Mouse (Mus musculus): ENCODE results near the gene Best2.
A peak's percentile ranks its signal among the peaks of the same experiment; 100 is the strongest.

Gene Best2

DNA sequence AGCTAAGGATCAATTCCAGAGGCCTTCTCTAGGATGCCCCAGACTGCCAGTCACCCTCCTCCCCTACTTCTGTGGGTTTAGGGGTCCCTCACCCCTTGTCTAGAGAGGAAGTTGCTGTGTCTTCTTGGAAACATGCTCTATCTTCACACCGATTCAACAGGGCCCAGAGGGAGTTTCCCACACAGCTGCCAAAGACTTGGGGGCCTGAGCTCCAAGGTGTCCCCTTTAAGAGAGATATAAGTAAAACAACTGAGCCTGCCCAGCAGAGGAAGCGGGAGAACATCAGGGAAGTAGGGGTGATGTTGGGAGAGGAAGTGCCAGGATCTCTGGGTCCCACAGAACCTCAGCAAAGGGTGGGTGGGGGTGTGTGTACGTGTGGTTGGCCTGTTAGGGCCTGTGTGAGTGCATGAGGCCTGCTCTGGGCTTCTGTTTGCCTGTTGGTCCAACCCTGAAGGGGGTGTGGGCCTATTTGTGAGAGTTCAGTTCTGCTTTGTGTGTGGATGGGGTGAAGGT lies 31.8 kb downstream of the Best2 start:
- no peak for DNase-seq (ENCODE audit: low read depth, low spot score)

GRCm38 (mm10) chr8:84981644-84982498 lies 32.5 kb downstream of the Best2 start:
- no peak for DNase-seq (ENCODE audit: low read depth, low spot score)

- DNase-seq (ENCODE audit: low read depth, low spot score), result no peak
Measured at GRCm38 (mm10) chr8:84980622-84981358, 33.5 kb downstream of the Best2 start.

GRCm38 (mm10) chr8:84979599-84980421 lies 34.5 kb downstream of the Best2 start:
- peak; percentile 99 for DNase-seq (ENCODE audit: low read depth, low spot score)

DNA sequence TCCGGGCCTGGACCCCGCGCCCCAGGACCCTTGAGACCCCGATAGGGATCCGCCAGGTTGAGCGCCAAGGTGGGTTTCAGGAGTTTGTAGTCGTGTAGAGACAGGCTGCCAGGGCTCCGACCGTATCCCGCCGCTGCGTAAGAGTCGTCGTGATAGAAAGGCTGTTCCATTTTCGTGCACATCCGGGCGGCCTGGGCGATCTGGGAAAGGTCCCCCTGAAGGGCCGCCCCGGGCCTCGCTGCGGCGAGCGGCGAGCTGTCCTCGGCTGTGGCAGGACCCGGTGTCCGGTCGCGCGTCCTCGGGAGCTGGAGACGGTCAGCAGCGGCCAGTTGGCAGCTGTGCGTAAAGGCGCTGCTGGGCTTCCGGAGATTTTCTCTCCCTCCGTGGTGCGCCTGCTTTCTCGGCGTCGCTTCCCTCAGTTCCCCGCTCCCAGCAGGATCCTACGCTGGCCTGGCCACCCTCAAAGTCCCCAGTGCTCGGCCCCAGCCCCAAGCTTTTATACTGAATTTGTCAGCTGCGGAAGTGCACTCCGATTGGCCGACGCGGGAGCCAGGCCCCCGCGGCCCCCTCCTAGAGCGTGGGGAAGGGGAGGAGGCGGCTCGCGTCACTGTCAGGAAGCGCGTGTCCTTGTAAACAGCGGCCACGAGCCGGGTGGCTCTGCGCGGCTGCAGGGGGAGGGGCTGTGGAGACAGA lies 35.9 kb downstream of the Best2 start, which contains the start of gene Junb:
Junb (minus strand) TSS at position 471 of the 693 bp plus-strand sequence.
- peak; percentile 94 for DNase-seq (ENCODE audit: low read depth, low spot score)

DNA sequence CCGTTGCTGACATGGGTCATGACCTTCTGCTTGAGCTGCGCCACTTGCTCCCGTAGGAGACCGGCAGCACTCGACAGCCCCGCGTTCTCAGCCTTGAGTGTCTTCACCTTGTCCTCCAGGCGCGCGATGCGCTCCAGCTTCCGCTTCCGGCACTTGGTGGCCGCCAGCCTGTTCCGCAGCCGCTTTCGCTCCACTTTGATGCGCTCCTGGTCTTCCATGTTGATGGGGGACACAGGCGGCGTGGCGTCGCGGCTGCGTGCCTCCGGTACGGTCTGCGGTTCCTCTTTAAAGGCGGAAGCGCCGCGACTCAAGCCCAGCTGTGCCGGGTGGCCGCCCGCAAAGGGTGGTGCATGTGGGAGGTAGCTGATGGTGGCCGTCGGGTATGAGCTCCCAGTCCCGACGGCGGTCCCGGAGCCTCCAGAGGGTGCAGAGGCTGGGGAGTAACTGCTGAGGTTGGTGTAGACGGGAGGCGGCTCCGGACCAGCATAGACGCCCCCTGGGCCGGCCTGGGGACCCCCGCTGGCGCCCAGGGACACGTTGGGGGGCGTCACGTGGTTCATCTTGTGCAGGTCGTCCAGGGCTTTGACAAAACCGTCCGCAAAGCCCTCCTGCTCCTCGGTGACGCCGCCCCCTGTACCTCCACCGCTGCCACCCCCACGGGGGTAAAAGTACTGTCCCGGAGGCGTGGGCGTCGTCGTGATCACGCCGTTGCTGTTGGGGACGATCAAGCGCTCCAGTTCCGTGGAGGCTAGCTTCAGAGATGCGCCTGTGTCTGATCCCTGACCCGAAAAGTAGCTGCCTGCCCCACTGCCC lies 36.7 kb downstream of the Best2 start:
- peak; percentile 74 for DNase-seq (ENCODE audit: low read depth, low spot score)

DNA sequence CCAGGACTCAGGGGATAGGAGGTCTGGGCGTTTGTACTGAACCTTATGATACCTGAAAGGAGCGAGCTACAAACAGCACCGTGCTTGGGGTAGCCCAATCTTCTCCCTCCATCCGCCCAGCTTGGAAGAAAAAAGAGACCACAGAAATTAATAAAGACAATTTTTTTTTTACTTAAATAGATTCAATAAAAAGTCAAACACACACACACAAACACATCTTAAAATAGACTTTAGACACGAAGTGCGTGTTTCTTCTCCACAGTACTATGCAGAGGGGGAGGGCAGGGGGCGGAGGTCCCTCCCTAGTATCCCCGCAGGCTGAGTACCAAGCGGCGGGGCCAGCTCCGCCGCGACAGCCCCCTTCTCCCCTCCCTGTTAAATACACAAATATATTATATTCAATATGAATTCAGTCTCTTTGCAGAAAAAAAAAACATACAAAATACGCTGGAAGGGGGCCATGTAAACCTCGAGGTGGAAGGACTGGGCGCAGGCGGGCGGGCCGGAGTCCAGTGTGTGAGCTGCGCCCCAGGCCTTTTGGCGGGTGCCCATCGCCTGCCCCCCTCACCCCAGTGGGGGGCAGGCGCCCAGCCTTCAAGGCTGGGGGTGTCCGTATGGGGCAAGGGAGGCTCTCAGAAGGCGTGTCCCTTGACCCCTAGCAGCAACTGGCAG lies 37.4 kb downstream of the Best2 start:
- DNase-seq (ENCODE audit: low read depth, low spot score), result no peak

- peak; percentile 96 for DNase-seq (ENCODE audit: low read depth, low spot score)
Measured at GRCm38 (mm10) chr8:84976031-84976762, 38.1 kb downstream of the Best2 start.

- peak; percentile 81 for DNase-seq (ENCODE audit: low read depth, low spot score)
Measured at GRCm38 (mm10) chr8:84975434-84975833, 38.9 kb downstream of the Best2 start.

DNA sequence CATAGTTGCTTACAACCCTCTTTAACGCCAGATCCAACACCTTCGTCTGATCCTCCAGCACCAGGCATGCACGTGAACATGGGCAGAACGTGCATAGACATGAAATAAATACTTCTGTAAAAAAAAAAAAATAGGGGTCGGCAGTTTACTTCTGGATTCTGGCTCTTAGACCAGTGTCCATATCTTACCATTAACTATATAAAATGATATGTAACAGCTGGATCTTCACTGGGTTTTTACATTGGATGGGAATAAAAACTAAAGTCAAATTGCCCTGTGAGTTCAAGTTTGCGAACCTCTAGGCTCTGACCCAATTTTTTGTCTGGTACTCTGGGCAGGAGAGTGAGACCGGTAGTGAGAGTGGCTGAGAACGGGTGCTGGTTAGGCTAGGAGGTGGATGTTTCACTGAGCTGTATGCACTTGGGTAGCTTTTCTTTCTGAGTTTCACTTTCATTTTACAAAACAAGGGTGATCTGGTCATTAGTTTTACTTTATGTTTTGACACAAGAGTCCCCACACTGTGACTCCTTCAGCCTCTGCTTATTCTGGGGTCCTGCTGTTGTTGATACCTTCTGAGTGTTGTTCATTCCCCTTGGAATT lies 39.7 kb downstream of the Best2 start:
- no peak for DNase-seq (ENCODE audit: low read depth, low spot score)

DNA sequence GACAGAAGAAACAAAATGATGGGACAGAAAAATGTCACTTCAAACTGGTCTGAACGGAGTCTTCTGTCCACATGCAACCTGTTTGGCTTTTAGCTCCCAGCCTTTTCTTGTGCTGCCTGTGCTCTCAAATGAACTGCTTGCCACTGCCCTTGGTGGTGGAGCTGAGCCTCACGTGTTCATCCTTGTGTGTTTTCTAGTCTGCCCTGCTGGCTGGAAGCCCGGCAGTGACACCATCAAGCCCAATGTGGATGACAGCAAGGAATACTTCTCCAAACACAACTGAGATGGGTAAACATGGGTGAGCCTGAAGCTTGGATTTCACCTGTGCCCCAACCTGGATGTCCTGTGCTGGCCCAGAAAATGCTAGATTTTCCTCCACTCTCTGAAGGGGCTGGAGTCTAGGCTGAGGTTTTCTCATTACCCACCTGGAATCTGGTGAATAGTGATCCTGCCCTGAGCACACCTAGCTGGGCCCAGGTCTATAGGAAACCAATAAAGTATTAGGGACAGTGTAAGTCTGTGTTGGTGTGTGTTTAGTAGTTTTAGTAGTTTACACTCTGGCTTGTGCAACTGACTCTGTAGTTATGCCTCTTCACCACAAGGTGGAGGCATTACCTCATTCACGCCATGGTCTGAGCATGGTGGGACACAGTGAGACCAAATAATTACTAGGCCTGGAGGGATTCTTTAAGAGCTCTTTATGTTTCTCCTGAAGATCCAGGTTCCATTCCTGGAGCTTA lies 40.4 kb downstream of the Best2 start:
- peak; percentile 83 for DNase-seq (ENCODE audit: low read depth, low spot score)

GRCm38 (mm10) chr8:84973079-84973478 lies 41.3 kb downstream of the Best2 start:
- DNase-seq (ENCODE audit: low read depth, low spot score), result no peak

DNA sequence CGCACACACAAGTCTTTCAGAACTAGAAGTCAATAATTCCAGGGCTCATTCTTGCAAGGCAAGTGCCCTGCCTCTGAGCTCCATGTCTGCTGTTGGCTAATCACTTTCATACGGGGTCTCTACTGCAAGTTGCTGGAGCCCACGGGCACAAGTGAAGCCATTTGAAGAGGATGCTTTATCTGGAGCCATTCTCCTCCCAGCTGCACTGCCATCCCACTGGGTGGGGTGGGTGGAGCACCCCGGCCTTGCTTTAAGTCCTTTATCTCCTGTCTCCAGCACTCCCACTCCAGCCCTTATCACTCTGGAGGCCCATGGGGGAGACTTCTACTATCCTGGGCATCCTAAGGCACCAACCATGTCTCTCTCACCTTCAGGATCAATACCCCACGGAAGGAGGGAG lies 43.4 kb downstream of the Best2 start:
- no peak for DNase-seq (ENCODE audit: low read depth, low spot score)

GRCm38 (mm10) chr8:84970135-84970790 lies 44.1 kb downstream of the Best2 start:
- DNase-seq (ENCODE audit: low read depth, low spot score), result peak; percentile 32

DNA sequence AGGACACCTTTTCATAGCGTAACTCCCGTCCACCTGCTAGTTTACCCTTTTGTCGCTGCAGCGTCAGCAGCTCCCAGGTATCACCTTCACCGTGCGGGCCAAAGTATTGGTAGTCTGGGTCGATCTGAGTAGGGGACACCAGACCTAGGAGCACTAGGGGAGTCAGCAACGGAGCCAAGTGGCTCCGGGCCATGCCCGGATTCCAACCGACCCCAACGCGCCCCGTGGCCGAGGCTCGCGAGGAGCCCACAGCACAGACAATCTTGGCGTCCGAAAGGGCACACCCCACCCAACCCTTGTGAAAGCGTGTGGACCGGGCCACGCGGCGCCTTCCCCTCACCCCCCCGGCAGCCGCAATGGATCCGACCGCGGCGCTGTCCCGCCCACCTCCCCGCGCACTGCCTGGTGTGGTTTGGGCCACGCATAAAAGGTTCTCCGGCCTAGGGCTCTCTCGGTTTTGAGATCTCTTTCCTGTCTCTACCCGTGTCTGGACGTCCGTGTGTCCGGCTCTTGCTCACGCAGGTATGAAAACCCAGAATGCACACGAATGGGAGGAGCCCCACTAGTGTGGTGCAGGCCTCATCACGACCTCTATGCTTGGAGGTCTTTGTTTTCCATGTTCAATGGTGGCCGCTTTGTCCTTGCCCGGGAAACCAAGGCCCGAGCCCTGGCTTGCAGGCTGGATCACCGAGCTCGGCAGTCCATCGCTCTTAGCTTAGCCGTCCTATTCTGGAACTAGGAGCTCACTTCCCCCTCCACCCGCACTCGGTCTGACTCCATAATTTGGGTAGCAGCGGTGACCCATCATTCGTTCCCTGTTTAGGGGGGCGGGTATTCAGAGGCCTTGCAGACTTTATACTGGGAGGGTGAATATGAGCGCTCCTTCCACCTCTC lies 44.8 kb downstream of the Best2 start, which contains the start of the genes Gm49661, Prdx2 and Rnaseh2a:
Gm49661 (minus strand) TSS at position 193 of the 894 bp plus-strand sequence.
Prdx2 (plus strand) TSS at position 347 of the 894 bp plus-strand sequence.
Rnaseh2a (minus strand) TSS at position 527 of the 894 bp plus-strand sequence.
- peak; percentile 83 for DNase-seq (ENCODE audit: low read depth, low spot score)

DNA sequence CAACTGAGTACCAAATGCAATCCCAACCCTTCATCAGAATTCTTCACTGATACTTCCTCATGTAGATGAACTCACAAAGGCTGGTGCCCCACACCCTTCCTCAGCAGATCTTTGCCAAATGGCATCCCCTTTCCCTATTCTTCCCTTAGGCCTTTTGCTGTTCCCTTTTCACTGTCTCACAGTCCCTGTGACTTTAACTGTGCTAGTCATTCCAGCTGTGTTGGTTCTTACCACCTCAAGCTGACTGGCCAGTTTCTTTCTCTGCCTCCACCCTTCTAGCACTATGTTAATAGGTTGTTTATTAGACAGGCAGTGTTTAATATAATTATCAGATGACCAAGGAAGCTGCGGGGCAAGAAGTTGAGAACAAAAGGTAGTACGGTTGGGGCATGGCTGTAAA lies 45.7 kb downstream of the Best2 start:
- no peak for DNase-seq (ENCODE audit: low read depth, low spot score)
